Mouse (Mus musculus) T-helper 1 cell (primary cell): ENCODE data around the gene Npas3.

Experiments used
- in situ Hi-C: fragments of 300-600 bp; cut with MboI, MseI; formaldehyde crosslinking; loops from one replicate; pipeline ENCODE4 v1.15.1; 2025; ENCODE audit warnings: high pct_unique_total_duplicates

Gene Npas3

DNA sequence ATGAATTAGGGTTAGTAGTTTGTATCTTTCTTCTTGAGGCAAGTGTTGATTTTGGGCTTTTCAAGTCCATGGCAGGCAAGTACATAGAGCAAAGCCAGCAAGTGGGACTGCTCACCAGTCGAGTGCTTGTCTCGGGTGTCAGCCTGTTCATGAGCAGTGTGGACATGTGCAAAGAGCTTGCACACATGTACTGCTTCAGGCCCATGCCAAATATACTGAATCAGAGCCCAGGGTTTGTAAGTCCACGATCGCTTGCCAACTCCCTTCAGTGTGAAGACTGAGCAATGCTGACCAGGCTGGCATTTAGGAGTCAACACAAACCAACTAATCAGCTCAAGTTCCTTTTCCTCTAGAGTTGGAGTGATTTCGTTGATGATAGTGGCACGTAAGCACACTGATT lies 805.1 kb downstream of the Npas3 start:
- in situ Hi-C loops = no loop called here

DNA sequence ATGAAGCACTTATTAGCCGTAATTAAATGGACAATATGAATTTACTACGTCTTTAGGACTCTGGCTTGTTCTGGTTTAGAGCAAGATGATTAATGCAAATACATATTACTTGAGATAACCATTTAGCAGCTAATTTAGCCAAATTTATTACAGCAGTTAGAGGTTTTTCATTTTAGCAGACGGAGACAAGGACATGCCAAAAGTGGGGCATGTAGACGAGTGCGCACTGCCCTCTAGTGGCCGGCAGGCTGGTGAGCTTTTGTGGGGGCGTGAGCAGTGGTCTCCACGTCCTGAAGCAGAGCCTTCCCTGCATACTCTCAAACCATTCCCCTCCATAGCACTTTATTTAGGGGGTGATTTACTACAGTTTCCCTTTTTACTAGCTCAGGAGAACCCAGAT lies 812.3 kb downstream of the Npas3 start:
- in situ Hi-C loops = loop anchor here (10.0 kb wide), 2 partner anchors 836 to 1136 kb away; no protein-coding TSS in a partner anchor

DNA sequence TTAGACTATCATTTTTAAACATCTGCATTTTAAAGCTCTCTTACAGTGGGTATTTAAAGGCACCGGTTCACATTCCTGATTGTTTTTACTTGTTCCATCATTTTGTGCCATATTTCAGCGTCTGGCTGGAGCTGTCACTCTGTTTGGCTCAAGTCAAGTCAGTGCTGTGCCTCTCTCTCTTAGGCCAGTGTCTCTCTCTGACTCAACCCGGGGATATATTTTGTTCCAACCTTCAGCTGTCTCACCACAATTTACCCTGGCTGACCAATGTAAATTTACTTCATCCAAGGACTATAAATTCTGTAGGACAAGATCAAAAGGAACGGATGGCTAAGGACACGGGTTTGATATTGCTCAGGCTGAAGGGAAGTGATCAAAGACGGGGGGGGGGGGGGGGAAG lies 812.7 kb downstream of the Npas3 start:
- in situ Hi-C loops = loop anchor here (10.0 kb wide), 2 partner anchors 836 to 1136 kb away; no protein-coding TSS in a partner anchor

DNA sequence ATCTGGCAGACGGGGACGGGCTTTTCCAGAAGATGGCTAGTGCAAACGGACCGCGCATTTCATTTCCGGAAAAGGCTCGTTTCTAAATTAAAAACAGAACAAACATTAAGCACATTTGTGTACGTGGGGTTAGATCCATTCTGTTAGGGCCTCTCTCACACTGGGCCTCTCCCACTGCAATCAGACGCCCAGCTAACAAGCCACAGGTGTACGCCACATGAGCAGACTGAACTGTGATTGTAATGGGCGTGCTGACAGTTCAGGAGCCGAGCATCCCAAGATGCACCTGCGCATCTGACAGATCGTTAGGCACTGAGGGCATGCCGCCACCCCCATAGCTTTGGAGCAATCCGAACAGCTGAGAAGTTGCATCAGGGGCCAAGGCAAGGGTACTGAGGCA lies 816.5 kb downstream of the Npas3 start:
- in situ Hi-C loops = loop anchor here (10.0 kb wide), 2 partner anchors 840 to 1140 kb away; no protein-coding TSS in a partner anchor

DNA sequence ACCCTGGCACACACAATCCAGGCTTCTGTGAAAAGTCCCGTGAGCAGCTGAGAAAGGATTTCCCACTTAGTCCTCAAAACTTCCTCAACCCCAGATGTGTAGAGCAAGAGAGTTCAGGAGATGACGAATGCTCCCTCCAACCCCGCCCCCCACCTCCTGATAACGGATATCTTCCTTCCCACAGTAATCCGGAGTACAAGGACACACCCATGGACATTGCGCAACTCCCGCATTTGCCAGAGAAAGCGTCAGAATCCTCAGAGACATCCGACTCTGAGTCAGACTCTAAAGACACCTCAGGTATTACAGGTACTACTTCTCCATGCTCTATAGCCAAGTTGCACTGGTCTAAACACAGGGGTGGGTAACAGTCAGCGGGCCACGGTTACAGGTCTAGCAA lies 817.1 kb downstream of the Npas3 start:
- in situ Hi-C loops = loop anchor here (10.0 kb wide), 2 partner anchors 841 to 1141 kb away; no protein-coding TSS in a partner anchor

DNA sequence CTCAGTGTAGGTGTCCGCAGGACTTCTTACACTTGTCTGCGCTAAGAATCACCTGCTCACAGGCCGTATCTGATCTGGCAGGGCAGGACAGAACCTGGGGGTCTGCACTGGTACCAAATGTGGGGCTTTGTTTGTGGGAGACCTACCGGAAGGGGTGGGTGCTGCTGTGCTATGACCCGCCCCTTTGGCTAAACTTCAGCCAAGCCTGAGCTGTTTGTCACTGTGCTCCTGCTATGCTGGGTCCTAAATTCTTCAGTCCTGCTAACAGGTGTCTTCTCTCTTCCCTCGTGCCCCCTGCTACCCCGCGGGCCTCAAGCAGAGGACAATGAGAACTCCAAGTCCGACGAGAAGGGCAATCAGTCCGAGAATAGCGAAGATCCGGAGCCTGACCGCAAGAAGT lies 818.9 kb downstream of the Npas3 start:
- in situ Hi-C loops = loop anchor here (10.0 kb wide), 2 partner anchors 843 to 1143 kb away; no protein-coding TSS in a partner anchor

DNA sequence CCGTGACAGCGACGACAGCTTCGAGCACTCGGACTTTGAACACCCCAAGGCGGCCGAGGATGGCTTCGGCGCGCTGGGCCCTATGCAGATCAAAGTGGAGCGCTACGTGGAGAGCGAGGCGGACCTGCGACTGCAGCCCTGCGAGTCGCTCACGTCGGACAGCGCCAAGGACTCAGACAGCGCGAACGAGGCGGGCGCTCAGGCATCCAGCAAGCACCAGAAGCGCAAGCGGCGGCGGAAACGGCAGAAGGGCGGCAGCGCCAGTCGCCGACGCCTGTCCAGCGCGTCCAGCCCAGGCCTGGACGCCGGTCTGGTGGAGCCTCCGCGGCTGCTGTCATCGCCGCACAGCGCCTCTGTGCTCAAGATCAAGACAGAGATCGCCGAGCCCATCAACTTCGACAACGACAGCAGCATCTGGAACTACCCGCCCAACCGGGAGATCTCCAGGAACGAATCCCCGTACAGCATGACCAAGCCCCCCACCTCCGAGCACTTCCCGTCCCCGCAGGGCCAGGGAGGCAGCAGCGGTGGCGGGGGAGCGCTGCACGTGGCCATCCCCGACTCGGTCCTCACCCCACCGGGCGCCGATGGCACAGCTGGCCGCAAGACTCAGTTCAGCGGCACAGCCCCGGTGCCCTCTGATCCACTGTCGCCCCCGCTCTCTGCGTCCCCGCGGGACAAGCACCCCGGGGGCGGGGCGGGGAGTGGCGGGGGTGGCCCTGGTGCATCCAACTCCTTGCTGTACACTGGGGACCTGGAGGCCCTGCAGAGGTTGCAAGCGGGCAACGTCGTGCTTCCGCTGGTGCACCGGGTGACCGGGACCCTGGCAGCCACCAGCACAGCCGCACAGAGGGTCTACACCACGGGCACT lies 819.6 kb downstream of the Npas3 start:
- in situ Hi-C loops = loop anchor here (10.0 kb wide), 2 partner anchors 843 to 1143 kb away; no protein-coding TSS in a partner anchor

DNA sequence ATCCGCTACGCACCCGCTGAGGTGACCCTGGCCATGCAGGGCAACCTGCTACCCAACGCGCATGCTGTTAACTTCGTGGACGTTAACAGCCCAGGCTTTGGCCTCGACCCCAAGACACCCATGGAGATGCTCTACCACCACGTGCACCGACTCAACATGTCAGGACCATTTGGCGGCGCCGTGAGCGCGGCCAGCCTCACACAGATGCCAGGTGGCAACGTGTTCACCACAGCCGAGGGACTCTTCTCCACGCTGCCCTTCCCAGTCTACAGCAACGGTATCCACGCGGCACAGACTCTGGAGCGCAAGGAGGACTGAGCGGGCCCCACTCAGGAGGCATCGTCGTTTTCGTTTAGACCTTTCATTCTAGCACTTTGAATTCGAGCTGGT lies 820.3 kb downstream of the Npas3 start:
- in situ Hi-C loops = loop anchor here (10.0 kb wide), 2 partner anchors 844 to 1144 kb away; no protein-coding TSS in a partner anchor

DNA sequence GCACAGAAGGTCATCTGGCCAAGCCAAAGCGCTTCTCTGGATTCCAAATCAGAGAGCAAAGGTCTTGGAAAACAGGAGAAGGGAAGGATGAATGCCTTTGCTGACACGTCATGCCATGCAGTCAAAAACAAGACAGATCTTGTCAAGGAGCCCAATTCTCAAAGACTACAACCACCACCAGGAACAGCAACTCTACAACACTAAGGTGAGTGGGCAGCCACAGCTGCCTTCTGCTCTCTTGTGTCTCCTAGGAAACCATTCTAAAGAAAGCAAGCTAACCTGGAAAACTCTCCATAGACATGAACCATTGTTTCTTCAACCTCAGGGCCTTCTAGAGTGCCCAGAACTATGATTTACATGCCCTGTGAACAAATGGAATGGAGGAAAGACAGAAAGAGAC lies 825.5 kb downstream of the Npas3 start:
- in situ Hi-C loops = no loop called here

DNA sequence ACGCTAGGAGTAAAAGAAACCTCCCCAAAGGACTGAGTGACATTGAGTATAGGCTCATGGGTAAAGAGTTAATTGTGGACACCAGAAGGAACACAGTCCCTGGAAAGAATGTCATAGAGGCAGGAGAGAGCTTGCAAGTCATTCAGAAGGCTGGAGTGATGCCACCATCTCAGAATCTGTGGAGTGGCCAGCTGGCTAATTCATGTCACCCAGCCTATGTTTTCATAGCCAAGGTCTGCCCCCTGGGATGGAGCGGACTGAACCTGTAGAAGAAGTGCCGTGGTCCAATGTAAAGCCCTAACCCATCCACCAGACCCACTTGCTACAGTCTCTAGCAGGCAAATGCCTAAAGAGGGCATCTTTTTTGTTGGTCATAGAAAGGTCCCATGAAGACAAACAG lies 832.5 kb downstream of the Npas3 start:
- in situ Hi-C loops = no loop called here

DNA sequence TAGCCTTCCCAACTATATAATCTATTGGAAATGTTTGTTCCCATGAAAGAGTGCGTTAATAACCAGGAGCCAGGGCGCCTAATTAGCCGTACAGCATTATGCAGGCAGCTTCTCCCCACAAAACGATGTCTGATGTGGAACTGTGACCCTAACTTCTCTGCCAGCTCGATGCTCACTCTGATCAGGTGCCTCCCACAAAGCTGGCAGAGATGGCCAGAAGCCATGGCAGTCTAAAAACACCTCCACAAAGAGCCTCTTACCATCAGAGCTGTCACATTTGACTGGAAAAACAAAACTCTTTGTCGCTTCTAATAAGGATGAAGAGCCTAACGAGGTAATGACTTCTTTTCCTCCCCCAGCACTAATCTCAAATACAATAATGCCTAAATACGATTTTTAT lies 845.3 kb downstream of the Npas3 start:
- in situ Hi-C loops = no loop called here

DNA sequence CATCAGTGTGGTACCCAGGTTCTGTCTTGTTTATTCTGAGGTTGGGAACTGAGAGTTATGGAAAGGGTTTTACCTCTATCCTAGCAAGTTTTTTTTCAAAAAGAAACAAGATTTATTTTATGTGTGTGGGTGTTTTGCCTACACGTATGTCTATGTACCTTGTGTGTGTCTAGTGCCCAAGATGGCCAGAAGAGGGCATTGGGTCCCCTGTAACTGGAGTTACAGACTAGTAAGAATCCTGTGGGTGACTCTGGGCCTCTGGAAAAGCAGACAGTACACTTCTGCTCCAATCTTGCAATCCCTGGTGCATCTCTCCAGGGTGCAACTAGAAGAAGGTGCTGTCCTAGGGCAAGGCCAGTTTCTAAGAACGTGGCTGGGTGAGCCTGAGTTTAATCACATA lies 848.0 kb downstream of the Npas3 start:
- in situ Hi-C loops = no loop called here

DNA sequence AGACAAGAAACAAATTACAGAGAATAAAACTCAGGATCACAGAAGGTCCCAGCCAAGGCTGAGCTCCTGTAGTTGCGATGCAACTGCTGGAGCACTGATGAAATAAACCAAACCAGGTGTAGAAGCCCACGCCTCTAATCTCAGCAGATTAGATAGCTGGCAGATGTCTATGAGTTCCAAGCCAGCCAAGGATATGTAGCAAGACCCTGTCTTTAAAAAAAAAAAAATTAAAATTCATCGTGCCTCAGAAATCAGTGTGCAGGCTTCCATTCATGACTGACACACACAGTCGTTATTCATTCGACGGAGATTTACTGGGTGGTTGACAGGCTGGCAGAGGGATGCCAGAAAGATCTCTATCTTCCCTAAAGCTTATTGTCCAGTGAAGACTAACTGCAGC lies 849.7 kb downstream of the Npas3 start:
- in situ Hi-C loops = no loop called here

DNA sequence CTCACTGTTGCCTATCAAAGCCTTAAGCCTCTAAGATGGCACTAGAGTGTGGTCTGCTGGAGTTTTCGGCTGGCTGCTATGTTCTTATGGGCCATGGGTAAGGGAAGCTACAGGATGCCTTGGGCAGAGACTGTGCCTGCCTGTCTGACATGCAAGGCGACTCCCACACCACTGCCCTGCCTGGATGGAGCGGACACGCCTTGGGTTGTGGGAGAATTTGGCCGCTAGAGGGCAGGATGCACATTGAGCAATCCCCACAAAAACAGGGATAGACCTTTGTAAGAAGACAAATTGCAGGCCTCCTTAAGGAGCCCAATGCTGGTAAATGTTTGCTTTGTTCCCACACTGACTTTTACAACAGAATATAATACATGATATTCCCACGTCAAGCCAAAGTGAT lies 850.3 kb downstream of the Npas3 start:
- in situ Hi-C loops = no loop called here

DNA sequence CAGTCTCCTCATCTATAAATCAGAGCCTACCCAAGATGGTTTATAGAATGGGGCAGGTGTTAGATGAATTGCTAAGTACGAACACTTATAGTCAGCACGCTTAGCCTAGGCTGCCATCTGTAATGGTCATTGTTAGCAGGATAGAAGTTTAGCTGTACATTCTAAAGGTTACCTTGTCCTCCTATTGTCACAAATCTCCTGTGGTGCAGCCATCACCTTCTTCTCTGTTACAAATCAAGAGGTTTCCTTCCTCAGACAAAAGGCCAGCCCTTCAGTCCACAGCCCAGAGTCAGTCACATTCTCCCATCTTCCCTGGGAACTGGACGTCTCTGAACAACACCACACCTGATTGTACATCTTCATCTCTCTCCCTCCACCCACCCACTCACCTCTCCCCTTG lies 851.0 kb downstream of the Npas3 start:
- in situ Hi-C loops = no loop called here

DNA sequence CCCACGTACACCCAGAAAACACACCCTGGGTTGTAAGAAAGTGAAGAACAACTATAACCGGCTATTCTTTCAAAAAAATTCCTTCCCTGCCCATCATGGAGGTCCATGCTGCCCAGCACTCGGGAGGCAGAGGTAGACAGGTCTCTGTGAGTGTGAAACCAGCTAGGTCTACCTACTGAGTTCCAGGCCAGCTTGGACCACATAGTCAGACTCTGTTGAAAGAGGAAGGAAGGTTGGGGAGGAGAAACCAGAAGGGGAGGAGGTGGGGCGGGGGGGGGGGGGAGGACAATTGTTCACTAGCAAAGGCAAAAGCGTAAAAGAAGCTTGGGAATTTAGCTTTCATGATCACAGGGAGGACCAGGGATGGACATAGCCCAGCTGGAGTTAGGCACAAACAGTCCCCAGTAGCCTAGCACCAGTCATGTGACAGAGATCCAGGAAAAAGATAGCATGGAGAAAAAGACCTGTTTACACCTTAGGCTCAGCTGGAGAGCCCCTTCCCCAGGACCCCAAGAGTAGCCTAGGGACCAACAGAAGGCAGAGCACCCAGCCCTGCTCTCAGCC lies 852.9 kb downstream of the Npas3 start:
- in situ Hi-C loops = loop anchor here (10.0 kb wide), 2 partner anchors 393 to 453 kb away; no protein-coding TSS in a partner anchor

DNA sequence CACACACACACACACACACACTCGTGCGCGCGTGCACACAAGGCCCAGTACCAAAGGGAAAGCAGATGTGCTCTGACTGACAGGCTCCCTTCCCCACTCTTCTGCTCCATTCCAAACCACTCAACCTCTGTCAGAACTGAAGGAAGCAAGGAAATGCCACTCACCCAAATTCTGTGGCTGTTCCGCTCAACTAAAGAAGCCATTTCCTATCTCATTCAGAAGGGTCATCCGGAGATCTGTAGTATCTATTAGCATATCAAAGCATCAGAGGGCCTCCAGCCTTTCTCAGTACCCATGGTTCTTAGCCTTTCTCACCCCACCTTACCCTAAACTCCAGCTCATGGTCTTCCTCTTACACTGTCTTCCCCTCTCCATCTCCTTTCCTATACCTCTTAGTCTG lies 854.0 kb downstream of the Npas3 start:
- in situ Hi-C loops = loop anchor here (10.0 kb wide), 2 partner anchors 392 to 452 kb away; no protein-coding TSS in a partner anchor

DNA sequence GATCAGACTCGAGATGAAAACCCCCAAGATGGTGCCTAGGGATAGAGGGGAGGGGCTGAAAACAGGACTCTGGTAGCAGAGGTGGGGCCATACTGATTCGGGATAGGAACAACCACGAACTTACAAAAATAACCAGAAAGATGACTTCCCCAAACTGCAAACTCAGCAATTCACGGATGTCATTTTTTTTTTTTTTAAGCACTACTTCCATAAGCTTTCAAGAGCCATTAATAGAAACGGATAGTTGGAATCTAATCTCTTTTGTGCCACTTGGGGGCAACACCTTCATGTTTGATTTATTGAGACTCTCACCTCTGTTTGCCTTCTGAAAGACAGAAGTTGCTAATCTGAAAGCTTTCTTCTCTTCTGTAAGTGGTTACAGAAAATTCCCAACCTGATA lies 857.1 kb downstream of the Npas3 start:
- in situ Hi-C loops = loop anchor here (10.0 kb wide), 2 partner anchors 389 to 449 kb away; no protein-coding TSS in a partner anchor

DNA sequence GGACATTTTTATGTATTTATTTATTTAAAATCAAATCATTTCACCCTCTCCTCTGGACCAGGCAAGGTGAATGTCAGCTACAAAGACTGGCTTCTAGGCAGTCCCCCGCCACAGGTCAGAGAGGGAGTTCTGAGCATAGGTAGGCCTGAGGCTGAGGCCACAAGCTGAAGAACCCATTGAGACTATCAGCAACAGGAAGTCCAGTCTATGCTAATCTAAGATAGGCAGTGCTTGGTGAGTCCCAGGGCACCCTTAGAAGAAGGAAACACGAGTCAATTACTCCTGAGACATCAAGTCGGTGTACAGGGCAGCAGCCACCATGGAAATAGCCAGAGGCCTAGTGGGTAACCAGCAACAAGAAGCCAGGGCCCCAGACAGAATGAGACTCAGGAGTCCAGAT lies 857.5 kb downstream of the Npas3 start:
- in situ Hi-C loops = loop anchor here (10.0 kb wide), 2 partner anchors 389 to 449 kb away; no protein-coding TSS in a partner anchor

DNA sequence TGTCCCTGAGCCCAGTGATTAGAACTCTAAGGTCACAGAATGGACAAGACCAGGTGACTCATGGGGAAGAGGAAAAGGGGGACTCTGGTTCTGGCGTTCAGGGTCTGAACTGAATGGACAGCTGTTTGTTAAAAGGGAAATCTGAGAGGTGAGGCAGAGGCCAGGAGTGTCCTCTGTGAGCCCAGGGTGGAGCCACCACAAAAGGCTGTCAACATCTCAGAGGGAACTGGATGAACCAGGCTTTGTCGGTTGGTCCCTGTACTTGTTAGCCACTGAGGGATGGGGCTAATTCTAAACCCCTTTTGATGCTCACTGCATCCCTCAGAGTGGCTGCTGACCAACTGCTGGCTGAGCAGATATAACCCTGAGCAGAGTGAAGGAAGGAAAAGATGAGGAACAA lies 861.9 kb downstream of the Npas3 start:
- in situ Hi-C loops = no loop called here

DNA sequence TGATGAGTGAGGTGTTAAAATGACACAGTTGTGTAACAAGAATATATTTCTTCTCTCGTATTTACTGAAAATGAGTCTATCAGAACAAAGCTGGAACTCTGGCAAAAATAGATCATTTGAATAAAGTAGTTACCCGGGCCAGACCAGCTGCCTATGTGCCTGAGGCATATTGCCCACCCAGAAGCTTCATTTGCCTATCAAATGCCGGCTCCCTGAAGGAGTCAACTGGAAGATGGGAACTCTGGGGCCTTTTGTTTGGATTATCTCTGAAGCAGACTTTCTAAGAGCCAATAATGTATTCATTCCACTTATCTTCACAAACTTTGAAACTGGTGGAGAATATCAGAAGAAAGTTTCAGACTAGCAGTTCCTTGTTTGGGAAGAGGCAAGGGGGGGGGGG lies 862.5 kb downstream of the Npas3 start:
- in situ Hi-C loops = no loop called here

DNA sequence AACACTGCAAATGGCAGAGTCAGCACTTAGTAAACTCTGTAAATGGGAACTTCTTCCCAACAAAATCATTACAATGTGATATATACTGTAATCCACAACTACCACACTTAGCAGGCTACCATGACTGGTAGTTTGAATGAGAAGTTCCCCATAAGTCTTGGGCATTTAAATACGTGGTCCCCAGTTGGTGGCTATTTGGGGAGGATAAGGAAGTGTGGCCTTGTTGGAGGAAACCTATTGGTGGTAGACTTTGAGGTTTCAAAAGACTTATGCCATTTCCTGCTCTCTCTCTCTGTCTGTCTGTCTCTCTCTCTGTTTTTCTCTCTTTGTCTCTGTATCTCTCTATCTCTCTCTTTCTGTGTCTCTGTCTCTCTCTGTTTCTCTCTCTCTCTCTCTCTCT lies 871.9 kb downstream of the Npas3 start:
- in situ Hi-C loops = no loop called here

DNA sequence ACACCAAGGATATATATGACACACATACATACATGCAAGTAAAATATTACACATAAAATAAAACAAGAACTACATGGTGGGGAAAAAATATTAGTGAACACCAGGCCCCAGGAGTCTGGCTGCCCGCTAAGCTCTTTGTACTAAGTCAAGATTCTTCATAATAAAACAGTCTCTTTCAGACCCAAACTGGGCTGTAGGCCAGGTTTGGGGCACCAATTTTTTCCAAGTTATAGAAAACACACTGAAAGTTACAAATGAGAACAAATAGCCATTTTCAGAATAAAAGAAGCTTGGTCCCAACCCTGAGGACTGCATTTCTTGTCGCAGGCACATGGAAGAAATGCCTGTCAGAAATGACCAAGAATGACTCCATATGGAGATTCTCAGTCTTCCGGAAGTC lies 872.8 kb downstream of the Npas3 start:
- in situ Hi-C loops = no loop called here
